Mouse (Mus musculus) stomach, embryonic 16.5 days (tissue): ENCODE results near the gene Ugt1a10. TPM values are rescaled to one million over a fixed set of nuclear protein-coding genes. Genes with fewer than 3 reads are reported as not detected.
"Not testable (repeated sequence)": the region's sequence is repeated elsewhere in the genome, so short reads cannot be mapped to it uniquely, and the experiment has no call there.

Experiments
- ATAC-seq: fragments of 200-750 bp; cut with Nextera tagmentation; 2 replicates; pipeline ENCODE4 v1.8.0; 2017; ENCODE audit warnings: moderate number of reproducible peaks, moderate TSS enrichment; ENCODE audit not compliant: insufficient read depth, low FRiP score
- H3K27ac ChIP-seq: fragments of 300-500 bp; sonication (generic); 2 replicates; pipeline ENCODE4 v1.5.1; 2014; ENCODE audit warnings: low read length
- H3K27me3 ChIP-seq: fragments of 300-500 bp; sonication (generic); 2 replicates; pipeline ENCODE4 v1.6.1; 2014; ENCODE audit warnings: low read length, control low read depth, mixed read lengths; ENCODE audit not compliant: control insufficient read depth, insufficient read depth
- H3K36me3 ChIP-seq: fragments of 300-500 bp; sonication (generic); 2 replicates; pipeline ENCODE4 v1.6.1; 2014; ENCODE audit warnings: low read length; ENCODE audit not compliant: control insufficient read depth, insufficient read depth
- H3K4me1 ChIP-seq: fragments of 300-500 bp; sonication (generic); 2 replicates; pipeline ENCODE4 v1.6.1; 2014; ENCODE audit warnings: low read length, control low read depth, mixed read lengths; ENCODE audit not compliant: control insufficient read depth, insufficient read depth
- H3K4me2 ChIP-seq: fragments of 300-500 bp; sonication (generic); 2 replicates; pipeline ENCODE4 v1.6.1; 2014; ENCODE audit warnings: low read depth, low read length, mixed read lengths
- H3K4me3 ChIP-seq: fragments of 300-500 bp; sonication (generic); replicated peaks from 2 replicates; pipeline ENCODE4 v1.5.1; 2014; ENCODE audit warnings: mild to moderate bottlenecking, low read length
- H3K9ac ChIP-seq: fragments of 300-500 bp; sonication (generic); 2 replicates; pipeline ENCODE4 v1.6.1; 2014; ENCODE audit warnings: low read length
- H3K9me3 ChIP-seq: fragments of 300-500 bp; sonication (generic); replicated peaks from 2 replicates; pipeline ENCODE4 v1.6.1; 2016; ENCODE audit warnings: low read length, control low read depth; ENCODE audit not compliant: control insufficient read depth
- WGBS: fragments of 180-500 bp; shearing (Covaris S2); extraction: QIAGEN DNeasy Blood & Tissue Kit; methylation state at CpG from one replicate; pipeline ENCODE4 v1.1.7; 2014; 5-methylcytosine and 5-hydroxymethylcytosine counted together
- polyA plus RNA-seq: library from polyadenylated mRNA; unstranded; fragments of >200 nt; fragmentation: Nextera tagmentation; extraction: Ambion mirVana; gene quantifications from 2 replicates; pipeline ENCODE4 v1.2.1, GENCODE M21; 2015

Gene Ugt1a10
- polyA plus RNA-seq, 1 experiment from 2014 or later, result not detected

- Histone ChIP-seq H3K27ac (no peak overlapping the region), H3K27me3 (no peaks in the 10 kb centered on the region), H3K4me1 (no peaks in the 10 kb centered on the region), H3K4me2 (no peak overlapping the region), H3K9me3 (no peaks in the 10 kb centered on the region), H3K4me3 (no peak overlapping the region), H3K9ac (no peak overlapping the region), H3K36me3 (no peaks in the 10 kb centered on the region)
- no peak for ATAC-seq
- 98% methylated on average over 1 of the region's 1 CpGs for WGBS
These were observed 26.5 kb downstream of the Ugt1a10 start for GRCm38 (mm10) chr1:88081670-88082069.

GRCm38 (mm10) chr1:88086125-88086524, 30.9 kb downstream of the Ugt1a10 start:
- Histone ChIP-seq H3K27ac (no peak overlapping the region), H3K9me3 (no peaks in the 10 kb centered on the region), H3K36me3 (no peaks in the 10 kb centered on the region), H3K4me1 (no peaks in the 10 kb centered on the region), H3K4me2 (no peak overlapping the region), H3K27me3 (no peaks in the 10 kb centered on the region), H3K4me3 (no peak overlapping the region), H3K9ac (no peak overlapping the region)
- 63% methylated on average over 1 of the region's 1 CpGs for WGBS
- ATAC-seq, result no peak

GRCm38 (mm10) chr1:88087513-88087912, 32.3 kb downstream of the Ugt1a10 start, which contains the start of gene Ugt1a8:
TSS of gene Ugt1a8 (plus strand) at chr1:88087813.
- 72% methylated on average over 3 of the region's 3 CpGs for WGBS
- no peaks in the 10 kb centered on the region for H3K9me3 ChIP-seq
- H3K36me3 ChIP-seq, result no peaks in the 10 kb centered on the region
- H3K27ac ChIP-seq, result no peak within 1 kb of the TSS
- H3K4me1 ChIP-seq, result no peaks in the 10 kb centered on the region
- H3K9ac ChIP-seq, result no peak within 1 kb of the TSS
- H3K27me3 ChIP-seq, result no peaks in the 10 kb centered on the region
- no peak within 1 kb of the TSS for H3K4me2 ChIP-seq
- no peak for ATAC-seq
- H3K4me3 ChIP-seq, result no peak within 1 kb of the TSS

GRCm38 (mm10) chr1:88092341-88092740, 37.2 kb downstream of the Ugt1a10 start:
- Histone ChIP-seq H3K36me3 (no peaks in the 10 kb centered on the region), H3K4me3 (no peak overlapping the region), H3K4me2 (no peak overlapping the region), H3K9me3 (no peaks in the 10 kb centered on the region), H3K4me1 (0 out of 2 replicates have a peak, but pooled peaks cover 10% of the 10 kb centered on the region), H3K27ac (no peak overlapping the region), H3K27me3 (no peaks in the 10 kb centered on the region), H3K9ac (no peak overlapping the region)
- ATAC-seq, result no peak

- 71% methylated on average over 3 of the region's 3 CpGs for WGBS
- ATAC-seq, result 0 out of 2 replicates have a peak, but pooled peaks have one; percentile 63
- not testable (repeated sequence) for H3K4me3 ChIP-seq, H3K27me3 ChIP-seq, H3K4me2 ChIP-seq, H3K36me3 ChIP-seq, H3K4me1 ChIP-seq, H3K9ac ChIP-seq, H3K9me3 ChIP-seq
- H3K27ac ChIP-seq, result peak overlapping the region; percentile 93
These were observed 39.1 kb downstream of the Ugt1a10 start for GRCm38 (mm10) chr1:88094270-88094676.

- WGBS, result 21% methylated on average over 10 of the region's 10 CpGs
- Histone ChIP-seq H3K27me3 (no peaks in the 10 kb centered on the region), H3K4me2 (peak within 1 kb of the TSS; percentile 43), H3K36me3 (no peaks in the 10 kb centered on the region), H3K4me1 (0 out of 2 replicates have a peak, but pooled peaks cover 10% of the 10 kb centered on the region), H3K9me3 (no peaks in the 10 kb centered on the region), H3K27ac (peak within 1 kb of the TSS; percentile 93), H3K9ac (peak within 1 kb of the TSS; percentile 57), H3K4me3 (peak within 1 kb of the TSS; percentile 29)
- peak; percentile 76; the same call in 1 of the 2 replicates for ATAC-seq
These were observed 39.8 kb downstream of the Ugt1a10 start, which contains the start of gene Ugt1a7c for GRCm38 (mm10) chr1:88094941-88095492. TSS of gene Ugt1a7c (plus strand) at chr1:88095062.

- not testable (repeated sequence) for H3K4me1 ChIP-seq, H3K4me3 ChIP-seq, H3K9me3 ChIP-seq, H3K9ac ChIP-seq, H3K4me2 ChIP-seq, H3K36me3 ChIP-seq, H3K27ac ChIP-seq, H3K27me3 ChIP-seq
- ATAC-seq, result peak; percentile 18; the same call in 1 of the 2 replicates
- 72% methylated on average over 3 of the region's 3 CpGs for whole genome bisulfite sequencing
These were observed 43.4 kb downstream of the Ugt1a10 start for GRCm38 (mm10) chr1:88098546-88098945.

GRCm38 (mm10) chr1:88099691-88100090, 44.5 kb downstream of the Ugt1a10 start:
- H3K36me3 ChIP-seq, H3K27me3 ChIP-seq, H3K9ac ChIP-seq, H3K4me3 ChIP-seq, ATAC-seq, H3K4me1 ChIP-seq, H3K4me2 ChIP-seq, H3K9me3 ChIP-seq, H3K27ac ChIP-seq: not testable (repeated sequence)
- 83% methylated on average over 2 of the region's 2 CpGs for WGBS

- 42% methylated on average over 3 of the region's 3 CpGs for WGBS
- H3K9ac ChIP-seq, result peak within 1 kb of the TSS; percentile 2; the same call in 1 of the 2 replicates
- H3K36me3 ChIP-seq, H3K27me3 ChIP-seq, H3K9me3 ChIP-seq, H3K4me3 ChIP-seq, H3K4me1 ChIP-seq: not testable (repeated sequence)
- H3K27ac ChIP-seq, result peak within 1 kb of the TSS; percentile 77
- H3K4me2 ChIP-seq, result peak within 1 kb of the TSS; percentile 29; the same call in 1 of the 2 replicates
- ATAC-seq, result peak; percentile 37; the same call in 1 of the 2 replicates
These were observed 47.8 kb downstream of the Ugt1a10 start, which contains the start of gene Ugt1a6b for GRCm38 (mm10) chr1:88103019-88103418. TSS of gene Ugt1a6b (plus strand) at chr1:88103252.
